Mouse (Mus musculus) gastrocnemius, postnatal 25 days (tissue): ENCODE measurements around the gene Ush1g. TPM values are rescaled to one million over a fixed set of nuclear protein-coding genes. Genes with fewer than 3 reads are reported as not detected.
A peak's percentile ranks its signal among the peaks of the same experiment; 100 is the strongest.

Experiments used
- DNase-seq: peaks from one replicate; pipeline ENCODE4 v3.0.0; 2022
- total RNA-seq, 2 experiments: library from RNA; stranded (reverse); gene quantifications; 1 replicate in 1 of 2; 2 replicates in 1 of 2; pipeline ENCODE4 v1.2.3; 2021

Gene Ush1g
- total RNA-seq, 2 experiments from 2014 or later, result 0.56 to 0.97 TPM

DNA sequence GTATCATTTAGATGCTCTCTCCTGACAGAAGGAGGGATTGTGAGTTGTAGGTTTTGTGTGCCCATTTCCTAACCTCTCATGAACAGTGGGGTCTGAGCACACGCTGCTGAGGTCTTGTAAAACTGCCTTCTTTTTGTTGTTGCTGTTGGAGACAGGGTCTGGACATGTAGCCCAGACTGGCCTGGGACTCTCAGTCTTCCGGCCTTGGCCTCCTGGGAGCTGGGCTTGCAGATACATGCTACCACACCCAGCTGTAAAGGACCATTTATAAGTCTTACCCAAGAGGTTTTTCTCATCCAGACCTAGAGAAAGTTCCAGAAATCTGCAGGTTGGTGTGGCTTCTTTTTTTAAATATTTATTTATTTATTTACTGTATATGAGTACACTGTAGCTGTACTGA, 33.5 kb downstream of the Ush1g start:
- DNase-seq, result peak; percentile 5

- no peak for DNase-seq
Measured at GRCm38 (mm10) chr11:115287386-115287785, 34.5 kb downstream of the Ush1g start.

GRCm38 (mm10) chr11:115286201-115286993, 35.4 kb downstream of the Ush1g start:
- peak; percentile 48 for DNase-seq

DNA sequence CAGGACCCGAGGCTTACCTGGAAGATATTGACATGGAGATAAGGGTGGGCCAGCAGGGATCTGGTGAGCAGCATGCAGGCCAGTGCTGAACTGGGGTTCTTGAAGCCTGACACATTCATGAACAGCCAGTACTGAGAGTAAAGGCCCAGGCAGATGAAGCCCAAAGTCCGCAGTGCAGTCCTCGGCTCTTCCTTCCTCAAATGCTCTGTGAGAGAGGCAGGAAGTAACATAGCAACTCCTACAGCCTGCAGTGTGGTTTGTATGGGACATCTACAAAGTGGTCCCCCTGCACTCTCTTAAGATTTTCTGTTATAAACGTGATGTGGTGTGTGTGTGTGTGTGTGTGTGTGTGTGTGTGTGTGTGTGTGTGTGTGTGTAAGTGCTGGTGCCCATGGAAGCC, 36.6 kb downstream of the Ush1g start:
- no peak for DNase-seq

DNA sequence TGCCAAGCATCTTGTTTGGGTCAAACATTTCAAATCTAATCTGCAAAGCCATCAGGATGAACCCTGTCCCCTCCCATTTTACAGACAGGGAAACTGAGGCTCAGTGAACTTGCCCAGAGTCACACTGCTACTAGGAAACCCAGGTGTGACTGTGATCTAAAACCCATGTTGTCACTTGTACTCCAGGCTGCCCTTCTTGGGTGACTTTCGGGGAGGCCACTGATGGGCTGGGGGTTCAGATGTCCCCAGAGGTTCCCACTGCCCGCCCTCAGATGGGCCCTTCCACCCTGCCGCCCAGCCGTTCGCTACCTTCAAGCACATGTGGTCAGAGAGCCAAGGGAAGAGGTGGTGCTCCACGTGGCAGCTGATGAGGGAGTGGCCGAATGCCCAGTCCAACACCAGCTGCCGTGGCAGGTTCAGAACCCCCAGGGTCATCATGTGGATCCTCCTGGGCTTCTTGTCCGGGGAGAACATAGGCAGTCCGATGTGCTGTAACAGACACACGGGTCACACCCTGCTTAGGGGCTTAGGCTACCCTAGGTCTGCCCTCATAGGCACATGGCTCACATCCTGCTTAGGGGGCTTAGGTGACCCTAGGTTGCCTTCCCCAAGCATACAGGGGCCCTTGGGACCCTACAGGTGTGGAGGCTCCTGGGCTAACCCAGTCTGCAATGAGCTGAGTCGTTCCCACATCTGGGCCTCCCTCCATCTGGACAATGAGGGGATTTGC, 37.8 kb downstream of the Ush1g start:
- DNase-seq, result no peak

DNA sequence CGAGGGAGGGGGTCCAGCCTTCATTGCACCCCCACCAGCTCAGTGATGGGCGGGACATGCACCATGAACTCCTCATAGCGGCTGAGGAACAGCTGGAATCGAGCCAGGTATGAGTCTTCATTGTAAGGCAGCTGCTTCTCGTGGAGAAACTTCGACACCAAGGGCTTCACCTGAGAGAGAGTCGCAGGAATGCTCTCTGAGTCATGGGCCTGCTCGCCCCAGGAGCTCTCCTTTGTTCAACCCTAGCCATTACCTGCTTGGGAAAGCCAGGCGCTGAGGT, 38.4 kb downstream of the Ush1g start:
- no peak for DNase-seq

DNA sequence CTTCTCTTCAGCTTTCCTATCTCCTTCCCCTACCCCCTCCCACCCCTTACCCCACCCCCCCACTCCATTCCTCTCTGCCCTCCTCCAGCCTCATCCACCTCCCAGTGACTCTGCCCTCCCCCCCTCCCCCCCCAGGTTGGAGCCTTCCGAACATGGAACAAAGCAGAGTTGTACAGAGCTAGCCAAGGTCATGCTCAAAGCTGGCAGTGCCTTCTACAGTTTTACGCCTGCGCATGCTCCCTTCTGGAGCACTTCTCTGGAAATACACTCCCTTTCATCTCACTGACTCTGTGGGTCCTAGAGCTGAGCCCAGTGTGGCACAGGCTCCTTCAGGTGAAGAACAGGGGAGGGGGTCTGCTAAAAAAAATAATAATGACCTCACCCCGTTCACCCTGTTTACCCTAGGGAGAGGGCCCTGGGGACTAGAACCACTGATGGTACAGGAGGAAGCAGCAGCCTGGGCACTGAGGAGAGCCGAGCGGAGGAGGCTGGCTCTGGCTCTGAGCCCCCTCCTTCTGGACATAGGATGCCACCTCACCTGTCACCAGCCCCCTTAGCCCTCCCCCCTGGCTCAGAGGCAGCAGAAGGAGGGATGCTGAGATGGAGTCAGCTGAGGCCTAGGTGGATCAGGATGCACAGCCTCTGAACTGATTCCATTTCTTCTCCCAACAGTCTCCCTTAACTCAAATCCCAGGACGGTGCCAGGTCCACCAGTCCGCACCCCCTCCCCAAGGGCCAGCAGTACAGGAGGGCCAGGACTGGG, 38.9 kb downstream of the Ush1g start:
- no peak for DNase-seq

DNA sequence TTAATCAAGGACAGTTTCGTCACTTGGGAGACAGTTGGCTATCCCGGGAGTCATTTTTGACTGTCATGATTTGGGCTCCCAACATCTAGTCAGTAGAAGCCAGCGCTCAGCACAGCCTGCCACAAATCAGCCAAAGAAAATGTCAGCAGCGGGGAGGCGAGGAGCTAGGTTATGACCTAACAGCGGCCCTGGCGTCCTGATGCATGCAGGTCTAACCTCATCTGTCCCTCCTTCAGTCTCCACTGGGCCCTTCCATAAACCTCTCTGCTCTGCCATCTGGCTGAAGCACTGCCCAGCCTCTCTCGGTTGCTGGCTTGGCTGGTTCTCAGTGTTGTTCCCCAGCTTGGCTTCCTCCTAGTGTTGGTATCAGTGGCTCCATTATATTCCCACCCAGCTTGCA, 39.5 kb downstream of the Ush1g start:
- DNase-seq, result no peak

- no peak for DNase-seq
Measured at GRCm38 (mm10) chr11:115279726-115280125, 42.1 kb downstream of the Ush1g start.

DNA sequence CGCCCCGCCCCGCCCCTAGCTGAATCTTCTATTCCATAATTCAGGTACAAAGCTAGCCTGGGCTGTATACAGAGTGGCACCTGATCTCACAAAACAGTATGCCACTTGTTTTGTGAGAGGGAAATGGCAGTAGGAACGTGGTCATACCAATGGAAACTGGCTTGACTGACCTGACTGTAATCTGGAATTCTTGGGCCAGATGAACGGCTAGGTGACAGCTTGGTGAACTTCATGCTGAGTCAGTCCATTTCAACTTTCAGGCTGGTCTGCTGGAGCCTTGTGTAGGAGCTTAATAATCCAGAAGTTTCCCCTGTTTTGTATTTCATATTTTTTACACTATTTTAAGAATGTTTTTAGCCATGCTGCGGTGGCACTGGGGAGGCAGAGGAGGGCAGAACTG, 43.7 kb downstream of the Ush1g start:
- DNase-seq, result no peak

GRCm38 (mm10) chr11:115277604-115277975, 44.3 kb downstream of the Ush1g start:
- no peak for DNase-seq

- peak; percentile 98 for DNase-seq
Measured at GRCm38 (mm10) chr11:115276780-115277603, 44.8 kb downstream of the Ush1g start, which contains the start of gene Fdxr. TSS of gene Fdxr (minus strand) at chr11:115277050.

DNA sequence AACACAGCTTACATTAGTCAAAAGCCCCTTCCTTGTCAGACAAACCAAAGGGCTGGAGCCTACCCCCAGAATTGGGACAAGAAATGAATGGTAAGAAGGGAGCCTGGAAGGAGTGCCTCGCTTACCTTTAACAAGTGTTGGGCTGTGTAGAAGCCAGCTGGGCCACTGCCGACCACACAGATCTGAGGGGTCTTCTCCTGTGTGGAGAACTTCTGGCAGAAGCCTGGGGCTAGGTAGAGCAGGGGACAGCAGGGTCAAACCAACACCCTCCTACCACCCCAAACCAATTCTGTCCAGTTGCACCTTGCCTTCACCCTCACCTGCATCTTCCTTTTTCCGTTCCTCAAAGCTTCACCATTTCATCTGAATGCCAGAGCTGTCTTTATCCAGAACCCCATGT, 45.9 kb downstream of the Ush1g start:
- no peak for DNase-seq

DNA sequence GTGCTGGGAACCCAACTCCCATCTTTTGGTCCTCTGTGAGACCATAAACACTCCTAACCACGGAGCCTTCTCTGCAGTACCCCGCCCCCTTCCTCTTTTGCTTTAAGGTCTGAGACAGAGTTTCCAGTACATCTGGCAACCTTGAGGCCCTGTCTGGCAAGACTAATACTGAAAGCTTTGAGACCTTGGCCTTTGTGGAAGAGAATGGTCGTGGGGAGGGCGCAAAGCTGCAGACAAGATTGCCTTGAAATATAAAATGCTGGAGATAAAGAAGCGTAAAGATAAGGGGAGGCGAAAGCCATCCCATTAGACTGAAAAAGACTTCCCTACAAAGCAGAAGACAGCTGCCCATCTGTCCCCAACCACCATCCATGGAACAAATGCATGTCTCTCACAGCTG, 46.3 kb downstream of the Ush1g start:
- DNase-seq, result no peak

DNA sequence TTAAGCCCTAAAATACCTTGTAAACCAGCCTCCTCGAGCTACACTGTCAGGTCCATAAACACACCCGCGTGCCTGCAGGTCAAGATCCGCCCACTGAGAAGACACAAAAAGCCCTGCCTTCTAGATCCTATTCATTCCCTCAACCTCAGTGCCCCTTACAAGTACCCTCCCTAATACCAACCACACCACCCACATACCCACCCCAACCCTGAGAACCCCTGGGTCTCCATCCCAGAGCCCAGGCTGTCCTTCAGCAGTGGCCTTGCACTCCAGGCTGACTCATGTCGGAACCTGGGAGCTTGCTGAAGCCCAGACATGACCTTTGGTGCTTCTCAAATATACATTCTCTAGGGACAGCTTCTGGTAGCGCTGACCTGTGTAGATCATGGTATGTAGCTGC, 47.1 kb downstream of the Ush1g start:
- no peak for DNase-seq

GRCm38 (mm10) chr11:115274178-115274577, 47.7 kb downstream of the Ush1g start:
- no peak for DNase-seq

DNA sequence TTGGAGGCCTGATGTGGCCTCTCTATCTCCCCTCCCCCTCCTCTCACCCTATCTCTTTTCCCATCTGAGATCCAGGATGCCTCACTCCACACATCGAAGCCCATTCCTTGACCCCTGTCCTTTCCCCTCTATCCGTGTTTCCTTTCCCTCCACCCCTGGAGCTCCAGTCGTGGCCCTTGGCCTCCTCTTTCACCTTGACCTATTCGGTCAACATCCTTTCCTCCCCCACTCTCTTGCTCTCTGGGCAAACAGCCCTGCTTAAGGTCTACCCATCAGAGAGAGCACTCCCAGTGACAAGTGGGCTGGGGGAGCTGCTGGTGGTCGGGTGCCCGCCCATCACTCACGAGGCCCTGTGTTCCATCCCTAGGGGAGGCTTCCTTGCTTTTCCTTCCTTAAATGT, 48.1 kb downstream of the Ush1g start:
- DNase-seq, result no peak

- no peak for DNase-seq
Measured at GRCm38 (mm10) chr11:115272894-115273498, 48.8 kb downstream of the Ush1g start.

DNA sequence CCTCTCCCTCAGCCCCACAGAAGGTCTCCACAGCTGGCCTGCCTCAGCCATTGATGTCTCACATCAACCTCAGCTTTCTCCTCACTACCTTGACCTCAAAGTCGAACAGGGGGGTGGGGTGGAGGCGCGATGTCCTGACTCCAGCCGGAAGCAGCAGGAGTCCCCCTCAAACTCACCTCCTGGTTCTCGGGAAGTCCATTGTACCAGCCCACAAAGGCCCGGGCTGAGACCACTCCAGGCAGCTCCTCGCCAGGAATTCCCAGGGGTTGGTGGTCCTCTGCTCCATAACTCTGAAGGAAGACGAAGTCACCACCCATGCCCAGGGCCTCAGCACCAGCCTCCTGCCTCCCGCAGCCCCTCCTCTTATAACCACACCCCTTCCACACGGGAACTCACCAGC, 50.4 kb downstream of the Ush1g start:
- no peak for DNase-seq

- no peak for DNase-seq
Measured at GRCm38 (mm10) chr11:115271052-115271451, 50.8 kb downstream of the Ush1g start.

GRCm38 (mm10) chr11:115270148-115270861, 51.5 kb downstream of the Ush1g start:
- DNase-seq, result peak; percentile 41
